Mouse (Mus musculus): ENCODE measurements at regions not wholly inside any gene's neighbourhood (a gene's known extent, or its start where the extent isn't known, plus 50 kb on each side); places are given as distances from the start of the nearest gene placed in this dataset.
A peak's percentile ranks its signal among the peaks of the same experiment; 100 is the strongest.

DNA sequence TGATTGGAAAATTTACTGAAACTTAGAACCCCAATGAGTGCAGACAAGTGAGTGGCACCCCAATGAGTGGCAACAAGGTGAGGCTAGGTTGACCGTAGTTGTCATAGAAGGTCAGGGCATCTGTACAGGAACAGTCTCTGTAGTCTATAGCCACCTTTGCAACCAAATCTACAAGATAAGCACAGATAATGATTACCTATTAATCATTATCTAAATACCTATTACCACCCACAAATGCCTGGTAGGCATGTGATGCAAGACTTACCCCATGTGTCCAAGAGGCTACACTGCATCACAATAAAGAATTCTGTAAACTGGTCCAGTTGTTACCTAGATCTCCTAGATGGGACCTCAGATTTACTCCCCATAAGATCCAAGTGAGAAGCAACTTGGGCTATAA lies 778.7 kb downstream of the Cntnap5b start:
- no peaks in the 10 kb centered on the region for H3K27me3 ChIP-seq (ENCODE audit: control insufficient read depth, insufficient read depth, low read length, poor library complexity, severe bottlenecking)
- no peaks in the 10 kb centered on the region for H3K36me3 ChIP-seq (ENCODE audit: control insufficient read depth, insufficient read depth, low read length, poor library complexity, severe bottlenecking)
- H3K4me3 ChIP-seq (ENCODE audit: low read depth, low read length), result no peak overlapping the region
- H3K27ac ChIP-seq (ENCODE audit: insufficient read depth, low read length), result no peak overlapping the region
- no peaks in the 10 kb centered on the region for H3K9me3 ChIP-seq (replicated peaks; ENCODE audit: control insufficient read depth, insufficient read depth, low read length, poor library complexity, severe bottlenecking)
- no peak for TF ChIP-seq CTCF (IDR thresholded peaks at IDR 0.05; ENCODE audit: low read depth, low read length)
- no peaks in the 10 kb centered on the region for H3K4me1 ChIP-seq (ENCODE audit: control insufficient read depth, insufficient read depth, low read length)
- no peak overlapping the region for H3K9ac ChIP-seq (ENCODE audit: low read depth, poor library complexity, severe bottlenecking)

GRCm38 (mm10) chr1:100556937-100557336 lies 784.4 kb downstream of the Cntnap5b start:
- Histone ChIP-seq H3K9ac (ENCODE audit: low read depth, poor library complexity, severe bottlenecking) (no peak overlapping the region), H3K4me3 (ENCODE audit: low read depth, low read length) (no peak overlapping the region), H3K27me3 (ENCODE audit: control insufficient read depth, insufficient read depth, low read length, poor library complexity, severe bottlenecking) (no peaks in the 10 kb centered on the region), H3K4me1 (ENCODE audit: control insufficient read depth, insufficient read depth, low read length) (no peaks in the 10 kb centered on the region), H3K27ac (ENCODE audit: insufficient read depth, low read length) (no peak overlapping the region), H3K36me3 (ENCODE audit: control insufficient read depth, insufficient read depth, low read length, poor library complexity, severe bottlenecking) (no peaks in the 10 kb centered on the region), H3K9me3 (replicated peaks; ENCODE audit: control insufficient read depth, insufficient read depth, low read length, poor library complexity, severe bottlenecking) (no peaks in the 10 kb centered on the region)
- TF ChIP-seq POLR2A (IDR thresholded peaks at IDR 0.05; ENCODE audit: insufficient read depth, low read length) (no peak), EP300 (IDR thresholded peaks at IDR 0.05; ENCODE audit: insufficient read depth, low read depth, low read length) (no peak), CTCF (IDR thresholded peaks at IDR 0.05; ENCODE audit: low read depth, low read length) (peak; percentile 80)
